Mouse (Mus musculus) urinary bladder, postnatal 10 days (tissue): ENCODE measurements around the gene Wdr70.

ENCODE experiments used
- DNase-seq: peaks from one replicate; pipeline ENCODE4 v3.0.0; 2022; ENCODE audit warnings: low spot score

Gene Wdr70

GRCm38 (mm10) chr15:7862890-7863289 is 236.1 kb downstream of the Wdr70 start:
- DNase-seq: no peak

- DNase-seq: no peak
These were observed 240.2 kb downstream of the Wdr70 start for GRCm38 (mm10) chr15:7858841-7859240.

GRCm38 (mm10) chr15:7857418-7857817 is 241.6 kb downstream of the Wdr70 start:
- DNase-seq: no peak

- no peak for DNase-seq
These were observed 256.6 kb downstream of the Wdr70 start for GRCm38 (mm10) chr15:7842398-7842797.

- no peak for DNase-seq
These were observed 257.3 kb downstream of the Wdr70 start for GRCm38 (mm10) chr15:7841664-7842063.

GRCm38 (mm10) chr15:7838921-7839309 is 260.1 kb downstream of the Wdr70 start:
- DNase-seq: no peak

- no peak for DNase-seq
These were observed 260.7 kb downstream of the Wdr70 start for GRCm38 (mm10) chr15:7838060-7838920.

GRCm38 (mm10) chr15:7835404-7835803 is 263.6 kb downstream of the Wdr70 start:
- no peak for DNase-seq

GRCm38 (mm10) chr15:7825530-7825929 is 273.5 kb downstream of the Wdr70 start:
- DNase-seq: no peak

GRCm38 (mm10) chr15:7823886-7824285 is 275.1 kb downstream of the Wdr70 start:
- no peak for DNase-seq
